Mouse (Mus musculus) mouse trophoblast stem cell (cell line): ENCODE data around the gene Kcnk4.

Experiments used
- in situ Hi-C, 2 experiments: fragments of 300-500 bp; cut with MseI, MboI; formaldehyde crosslinking; loops; 2 replicates in 1 of 2; 3 replicates in 1 of 2; pipeline ENCODE4 v1.15.1; 2025

Kcnk4 gene

DNA sequence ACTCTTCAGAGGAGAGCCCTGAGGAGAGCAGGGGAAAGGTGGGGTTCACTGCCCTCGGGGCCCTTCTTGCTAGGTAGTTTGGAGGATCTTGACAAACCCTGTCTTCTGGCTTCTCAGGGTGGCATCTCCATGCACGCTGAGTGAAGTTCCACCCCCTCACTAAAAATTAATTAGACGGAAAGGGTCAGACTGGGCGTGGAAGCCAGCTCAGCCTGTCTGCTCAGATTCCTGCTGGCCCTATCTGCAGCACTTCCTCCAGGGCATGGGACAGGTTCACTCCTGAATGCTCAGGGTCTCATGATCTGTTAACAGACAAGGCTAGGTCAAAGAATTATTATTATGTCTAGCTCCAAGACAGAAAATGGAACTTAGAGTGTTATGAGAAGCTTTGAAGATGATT is 41.8 kb downstream of the Kcnk4 start:
- in situ Hi-C loops, result no loop called here

DNA sequence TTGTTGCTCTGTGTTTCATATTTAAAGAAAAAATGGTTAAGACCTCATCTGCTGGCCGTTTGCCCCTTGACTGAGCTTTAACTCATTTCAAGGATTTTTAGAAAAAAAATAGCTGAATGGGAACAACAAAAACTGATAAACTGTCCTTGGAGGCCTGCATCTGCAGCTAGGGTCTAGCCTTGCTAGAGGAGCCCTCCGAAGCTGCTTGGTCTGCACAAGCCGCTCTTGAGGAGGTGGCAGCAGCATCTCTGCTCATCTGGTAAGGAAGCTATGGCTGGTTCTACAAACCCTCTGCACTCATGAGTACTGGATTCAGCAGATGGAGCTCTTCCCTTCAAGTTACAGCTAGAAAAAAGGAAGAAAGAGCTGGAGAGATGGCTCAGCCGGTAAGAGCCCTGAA is 56.4 kb downstream of the Kcnk4 start:
- in situ Hi-C loops, result no loop called here

DNA sequence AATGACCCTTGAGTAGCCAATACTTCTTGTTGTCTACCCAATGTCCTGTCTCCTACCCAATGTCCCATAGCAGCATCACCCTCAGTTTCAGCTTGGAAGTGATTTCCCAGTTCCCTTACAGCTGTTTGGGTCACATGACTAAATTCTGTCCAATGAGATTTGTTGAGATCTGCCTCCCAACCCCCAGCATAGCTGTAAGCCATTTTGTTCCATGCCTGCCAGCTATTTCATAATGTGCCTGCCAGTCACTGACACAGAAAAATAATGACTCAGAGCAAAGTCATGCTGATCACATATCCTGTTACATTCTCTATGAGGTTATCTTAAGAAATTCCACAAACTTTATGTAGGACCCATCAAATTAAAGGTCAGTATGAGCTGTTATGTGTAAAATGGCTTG is 57.5 kb downstream of the Kcnk4 start:
- in situ Hi-C loops, result no loop called here

- in situ Hi-C loops, result no loop called here
Observed at GRCm38 (mm10) chr19:6875834-6876233, 58.5 kb downstream of the Kcnk4 start.

- in situ Hi-C loops, result no loop called here
Observed at GRCm38 (mm10) chr19:6874257-6874656, 60.1 kb downstream of the Kcnk4 start.
